ENCODE assay signal across 21 mouse cellular contexts in genomic region chr17:88603943-88604342, GRCm38 (mm10). TPM values are rescaled to one million over a fixed set of nuclear protein-coding genes. Genes with fewer than 3 reads are reported as not detected.
DNase-seq lines count a peak whose midpoint lies in the region; ATAC-seq and TF ChIP-seq lines count a peak whose summit lies in the region.
"Had no signal": no experiment of that assay in that cellular context is flagged by ENCODE, and none has a peak within 500 bp of the region (broad histone marks: within the 10 kb centered on the region; RNA-seq: fewer than 3 reads in every experiment).

No protein-coding gene starts in this region.

- H3K9me3 ChIP-seq in liver, postnatal 0 days (ENCODE audit: low read length): no peaks in the 10 kb centered on the region
- no peaks in the 10 kb centered on the region for H3K9me3 ChIP-seq in liver, embryonic 11.5 days (ENCODE audit: control insufficient read depth, low read length)
- H3K9me3 ChIP-seq: embryonic facial prominence, embryonic 10.5 days; embryonic facial prominence, embryonic 12.5 days; forebrain, embryonic 13.5 days; forebrain, embryonic 15.5 days; G1E had no signal

- H3K9ac ChIP-seq in liver, postnatal 0 days (replicated peaks): no peak overlapping the region
- H3K9ac ChIP-seq in liver, embryonic 11.5 days (ENCODE audit: low read depth, low read length): no peak overlapping the region
- H3K9ac ChIP-seq: embryonic facial prominence, embryonic 12.5 days; forebrain, embryonic 13.5 days; forebrain, embryonic 15.5 days; forebrain, postnatal 0 days had no signal

- H3K4me3 ChIP-seq in liver, postnatal 0 days (ENCODE audit: low read depth, low read length): no peak overlapping the region
- no peak overlapping the region for H3K4me3 ChIP-seq in liver, embryonic 11.5 days (ENCODE audit: low read depth, low read length)
- peak overlapping the region; percentile 65 for H3K4me3 ChIP-seq in testis, adult 2 months (ENCODE audit: control insufficient read depth, low read depth, low read length)
- H3K4me3 ChIP-seq: embryonic facial prominence, embryonic 10.5 days; embryonic facial prominence, embryonic 12.5 days; forebrain, embryonic 13.5 days; forebrain, embryonic 15.5 days had no signal

- no peaks in the 10 kb centered on the region for H3K27me3 ChIP-seq in liver, postnatal 0 days (ENCODE audit: insufficient read depth, low read length)
- H3K27me3 ChIP-seq in liver, embryonic 11.5 days (replicated peaks; ENCODE audit: control insufficient read depth, insufficient read depth, low read length): no peaks in the 10 kb centered on the region
- no peaks in the 10 kb centered on the region for H3K27me3 ChIP-seq in testis, adult 2 months (ENCODE audit: control insufficient read depth, insufficient read depth, low read length)
- H3K27me3 ChIP-seq: embryonic facial prominence, embryonic 12.5 days; forebrain, embryonic 13.5 days; forebrain, embryonic 15.5 days; Patski had no signal

- H3K4me1 ChIP-seq in liver, postnatal 0 days (ENCODE audit: insufficient read depth): peaks cover 4% of the 10 kb centered on the region; the same call in 1 of the 2 replicates
- H3K4me1 ChIP-seq in liver, embryonic 11.5 days (replicated peaks; ENCODE audit: control insufficient read depth, insufficient read depth, low read length): peaks cover 3% of the 10 kb centered on the region; the same call in 1 of the 2 replicates
- H3K4me1 ChIP-seq in testis, adult 2 months (ENCODE audit: control insufficient read depth, insufficient read depth, low read length): peaks cover 11% of the 10 kb centered on the region

- H3K27ac ChIP-seq in liver, postnatal 0 days (ENCODE audit: low read depth): no peak overlapping the region
- H3K27ac ChIP-seq in liver, embryonic 11.5 days (ENCODE audit: low read depth, low read length): no peak overlapping the region
- H3K27ac ChIP-seq in testis, adult 2 months (ENCODE audit: control insufficient read depth, insufficient read depth, low read depth, low read length): no peak overlapping the region
- H3K27ac ChIP-seq: embryonic facial prominence, embryonic 10.5 days; embryonic facial prominence, embryonic 12.5 days; forebrain, embryonic 13.5 days; forebrain, embryonic 15.5 days had no signal

- DNase-seq in liver, postnatal 0 days: peak; percentile 34
- DNase-seq in liver, embryonic 11.5 days (ENCODE audit: low spot score): no peak
- DNase-seq in testis, postnatal 10 days (ENCODE audit: low spot score): no peak
- DNase-seq in gastrocnemius, adult 18-20 months (ENCODE audit: low spot score): no peak
- DNase-seq: adrenal gland, adult 8-10 months; adrenal gland, postnatal 14 days; adrenal gland, postnatal 36 days; cerebellum, adult 11-12 months; cerebellum, adult 2 months; cerebellum, adult 9-10 months; cerebellum, postnatal 10 days; cerebellum, postnatal 25 days; forebrain, postnatal 0 days had no signal

- WGBS in liver, postnatal 0 days (ENCODE audit: insufficient replicate concordance): 60% methylated on average over 11 of the region's 11 CpGs
- 83% methylated on average over 11 of the region's 11 CpGs for WGBS in liver, embryonic 11.5 days

- TF ChIP-seq EP300 in liver, postnatal 0 days (IDR thresholded peaks at IDR 0.05; ENCODE audit: low read depth): no peak

- ATAC-seq in liver, postnatal 0 days: peak; percentile 67
- no peak for ATAC-seq in liver, embryonic 11.5 days (replicated peaks; ENCODE audit: low FRiP score)
- ATAC-seq: activated CD4-positive, CD25-positive, alpha-beta regulatory T cell, adult 4 months; forebrain, embryonic 13.5 days; forebrain, embryonic 15.5 days; forebrain, postnatal 0 days; Patski had no signal

- H3K36me3 ChIP-seq in liver, postnatal 0 days (replicated peaks; ENCODE audit: insufficient read depth, low read length): no peaks in the 10 kb centered on the region
- no peaks in the 10 kb centered on the region for H3K36me3 ChIP-seq in liver, embryonic 11.5 days (ENCODE audit: control insufficient read depth, insufficient read depth, low read length)
- H3K36me3 ChIP-seq in testis, adult 2 months (ENCODE audit: control insufficient read depth, insufficient read depth, low read length): no peaks in the 10 kb centered on the region
- H3K36me3 ChIP-seq: forebrain, embryonic 15.5 days; G1E had no signal

- no peak for TF ChIP-seq CTCF in liver, postnatal 0 days (IDR thresholded peaks at IDR 0.05; ENCODE audit: low read depth)
- TF ChIP-seq CTCF in testis, adult 2 months (IDR thresholded peaks at IDR 0.05; ENCODE audit: control insufficient read depth, insufficient read depth, insufficient replicate concordance, low read depth, low read length): no peak

- no peak for TF ChIP-seq POLR2A in testis, adult 2 months (IDR thresholded peaks at IDR 0.05; ENCODE audit: control insufficient read depth, low read depth, low read length)

- no peak overlapping the region for H3K4me2 ChIP-seq in liver, postnatal 0 days (ENCODE audit: low read depth, low read length)
- no peak overlapping the region for H3K4me2 ChIP-seq in liver, embryonic 11.5 days
- H3K4me2 ChIP-seq: embryonic facial prominence, embryonic 12.5 days; forebrain, embryonic 13.5 days; forebrain, embryonic 15.5 days had no signal

RNA-seq across cellular contexts. Expression of gene Ston1, which starts 6.5 kb away (rescaled TPM):
- 0.70 and 0.99 TPM in 2 replicates for polyA plus RNA-seq in liver, postnatal 0 days (2015; fragmentation: Nextera tagmentation; extraction: Ambion mirVana)
- 2.8 and 2.9 TPM in 2 replicates for polyA plus RNA-seq in liver, embryonic 11.5 days (2014; fragmentation: Nextera tagmentation; extraction: Ambion mirVana)
- polyA plus RNA-seq in testis, adult 2 months (2012; rRNA removed): 18.5 and 19.5 TPM in 2 replicates
- 1 to 10 TPM; 5.1 to 6.2 TPM for total RNA-seq in gastrocnemius, adult 18-20 months (2021)
